Mouse (Mus musculus) heart, adult 2 months (tissue): ENCODE measurements at regions not wholly inside any gene's neighbourhood (a gene's known extent, or its start where the extent isn't known, plus 50 kb on each side); places are given as distances from the start of the nearest gene placed in this dataset.
A peak's percentile ranks its signal among the peaks of the same experiment; 100 is the strongest.

ENCODE experiments used
- DNase-seq, 2 experiments: peaks; one replicate each; pipeline ENCODE4 v3.0.0; 2021
- H3K27ac ChIP-seq: fragments of 200-600 bp; 2 replicates; pipeline ENCODE4 v1.8.1; 2022
- H3K27me3 ChIP-seq: fragments of 200-500 bp; 2 replicates; pipeline ENCODE4 v1.6.1; 2012; ENCODE audit warnings: mild to moderate bottlenecking, low read length, inconsistent platforms, mixed read lengths; ENCODE audit not compliant: control insufficient read depth, insufficient read depth
- H3K36me3 ChIP-seq: fragments of 200-500 bp; 2 replicates; pipeline ENCODE4 v1.6.1; 2012; ENCODE audit warnings: low read length, inconsistent platforms; ENCODE audit not compliant: control insufficient read depth, insufficient read depth
- H3K4me1 ChIP-seq: fragments of 200-500 bp; 2 replicates; pipeline ENCODE4 v1.6.1; 2011; ENCODE audit warnings: low read length; ENCODE audit not compliant: control insufficient read depth, insufficient read depth
- H3K4me3 ChIP-seq: fragments of 200-600 bp; 2 replicates; pipeline ENCODE4 v1.8.1; 2022
- H3K79me2 ChIP-seq: fragments of 200-500 bp; replicated peaks from 2 replicates; pipeline ENCODE4 v1.6.1; 2012; ENCODE audit warnings: mild to moderate bottlenecking, inconsistent platforms, low read length, moderate library complexity, mixed read lengths; ENCODE audit not compliant: control insufficient read depth, insufficient read depth
- H3K9ac ChIP-seq: fragments of 200-500 bp; 2 replicates; pipeline ENCODE4 v1.6.1; 2012; ENCODE audit warnings: low read depth, mild to moderate bottlenecking, control low read depth, inconsistent platforms, low read length, mixed read lengths
- CTCF ChIP-seq: fragments of 200-600 bp; IDR thresholded peaks from 2 replicates; pipeline ENCODE4 v1.8.1; 2022; ENCODE audit warnings: antibody characterized with exemption, mild to moderate bottlenecking, moderate library complexity
- EP300 ChIP-seq: fragments of 200-500 bp; IDR thresholded peaks from 2 replicates; pipeline ENCODE4 v1.6.1; 2011; ENCODE audit warnings: low read depth, low read length, control low read depth; ENCODE audit not compliant: insufficient read depth
- POLR2A ChIP-seq: fragments of 200-500 bp; IDR thresholded peaks from 2 replicates; pipeline ENCODE4 v1.6.1; 2011; ENCODE audit warnings: mild to moderate bottlenecking, low read depth, low read length, control low read depth; ENCODE audit not compliant: insufficient read depth
- WGBS: fragments of 180-500 bp; shearing (Covaris S2); methylation state at CpG from one replicate; pipeline ENCODE4 v1.1.7; 2018; 5-methylcytosine and 5-hydroxymethylcytosine counted together
- intact Hi-C: fragments of 180-260 bp; cut with DNase I; formaldehyde crosslinking; loops from one replicate; pipeline ENCODE4 v1.15.1; 2025

- TF ChIP-seq CTCF (no peak), POLR2A (no peak), EP300 (no peak)
Measured at GRCm38 (mm10) chr15:96944741-96945140, 111.0 kb downstream of the Slc38a4 start.

GRCm38 (mm10) chr15:96942651-96943050, 113.1 kb downstream of the Slc38a4 start:
- Histone ChIP-seq H3K4me3 (no peak overlapping the region), H3K9ac (no peak overlapping the region), H3K27me3 (no peaks in the 10 kb centered on the region), H3K27ac (no peak overlapping the region), H3K36me3 (no peaks in the 10 kb centered on the region), H3K79me2 (no peaks in the 10 kb centered on the region), H3K4me1 (no peaks in the 10 kb centered on the region)
- intact Hi-C loops, result no loop called here
- no peak for TF ChIP-seq EP300
- TF ChIP-seq CTCF, result peak; percentile 37
- TF ChIP-seq POLR2A, result no peak
- 88% methylated on average over 4 of the region's 4 CpGs for WGBS
- no peak for DNase-seq

More at GRCm38 (mm10) chr15:96944741-96945140, 111.0 kb downstream of the Slc38a4 start:
- intact Hi-C loops, result no loop called here
- H3K79me2 ChIP-seq, result no peaks in the 10 kb centered on the region
- H3K27me3 ChIP-seq, result no peaks in the 10 kb centered on the region
- H3K4me3 ChIP-seq, result no peak overlapping the region
- H3K9ac ChIP-seq, result no peak overlapping the region
- H3K4me1 ChIP-seq, result no peaks in the 10 kb centered on the region
- no peak for DNase-seq
- 91% methylated on average over 4 of the region's 4 CpGs for WGBS
- H3K36me3 ChIP-seq, result no peaks in the 10 kb centered on the region
- no peak overlapping the region for H3K27ac ChIP-seq

GRCm38 (mm10) chr15:96938406-96938805, 117.3 kb downstream of the Slc38a4 start:
- Histone ChIP-seq H3K4me1 (no peaks in the 10 kb centered on the region), H3K9ac (no peak overlapping the region), H3K36me3 (no peaks in the 10 kb centered on the region), H3K27me3 (no peaks in the 10 kb centered on the region), H3K4me3 (no peak overlapping the region), H3K27ac (no peak overlapping the region), H3K79me2 (no peaks in the 10 kb centered on the region)
- intact Hi-C loops, result loop anchor here (5.0 kb wide), 2 partner anchors 186 to 396 kb away; no protein-coding TSS in a partner anchor
- WGBS, result 65% methylated on average over 4 of the region's 4 CpGs
- DNase-seq, result no peak
- TF ChIP-seq CTCF, result no peak
- TF ChIP-seq POLR2A, result no peak
- TF ChIP-seq EP300, result no peak

- no peaks in the 10 kb centered on the region for H3K4me1 ChIP-seq
- H3K36me3 ChIP-seq, result no peaks in the 10 kb centered on the region
- no peak overlapping the region for H3K9ac ChIP-seq
- no peak overlapping the region for H3K4me3 ChIP-seq
- no peak overlapping the region for H3K27ac ChIP-seq
- intact Hi-C loops, result loop anchor here (2.0 to 5.0 kb wide), 3 partner anchors 185 to 395 kb away; no protein-coding TSS in a partner anchor
- WGBS, result 22% methylated on average over 6 of the region's 6 CpGs
- TF ChIP-seq EP300 (no peak), POLR2A (no peak), CTCF (no peak)
- no peaks in the 10 kb centered on the region for H3K79me2 ChIP-seq
- H3K27me3 ChIP-seq, result no peaks in the 10 kb centered on the region
- DNase-seq, result no peak
Measured at GRCm38 (mm10) chr15:96937623-96938022, 118.1 kb downstream of the Slc38a4 start.

GRCm38 (mm10) chr15:96936705-96937346, 118.9 kb downstream of the Slc38a4 start:
- TF ChIP-seq CTCF, result no peak
- TF ChIP-seq POLR2A, result no peak
- TF ChIP-seq EP300, result peak; percentile 94
- no peaks in the 10 kb centered on the region for H3K79me2 ChIP-seq
- intact Hi-C loops, result loop anchor here (1.0 to 5.0 kb wide), 4 partner anchors 185 to 395 kb away; no protein-coding TSS in a partner anchor
- WGBS, result 3% methylated on average over 18 of the region's 18 CpGs
- H3K27me3 ChIP-seq, result no peaks in the 10 kb centered on the region
- H3K4me3 ChIP-seq, result 0 out of 2 replicates have a peak overlapping the region, but pooled peaks have one; percentile 28
- H3K36me3 ChIP-seq, result no peaks in the 10 kb centered on the region
- DNase-seq, result peak; percentile 84 to 86
- H3K9ac ChIP-seq, result peak overlapping the region; percentile 28; the same call in 1 of the 2 replicates
- peak overlapping the region; percentile 16; the same call in 1 of the 2 replicates for H3K27ac ChIP-seq
- no peaks in the 10 kb centered on the region for H3K4me1 ChIP-seq

GRCm38 (mm10) chr15:96936216-96936615, 119.5 kb downstream of the Slc38a4 start:
- no peak overlapping the region; the same call in 1 of the 2 replicates for H3K9ac ChIP-seq
- TF ChIP-seq POLR2A (no peak), CTCF (no peak), EP300 (no peak)
- WGBS, result 80% methylated on average over 5 of the region's 5 CpGs
- H3K79me2 ChIP-seq, result no peaks in the 10 kb centered on the region
- no peaks in the 10 kb centered on the region for H3K36me3 ChIP-seq
- DNase-seq, result no peak
- H3K4me3 ChIP-seq, result 0 out of 2 replicates have a peak overlapping the region, but pooled peaks have one; percentile 28
- H3K27ac ChIP-seq, result peak overlapping the region; percentile 16; the same call in 1 of the 2 replicates
- no peaks in the 10 kb centered on the region for H3K27me3 ChIP-seq
- intact Hi-C loops, result loop anchor here (1.0 to 5.0 kb wide), 4 partner anchors 184 to 394 kb away; no protein-coding TSS in a partner anchor
- H3K4me1 ChIP-seq, result no peaks in the 10 kb centered on the region
